Mouse (Mus musculus): ENCODE data around the gene Kdm8.

GRCm38 (mm10) chr7:125480518-125480917 is 36.0 kb downstream of the Kdm8 start:
- TF ChIP-seq POLR2A (IDR thresholded peaks at IDR 0.05; ENCODE audit: insufficient read length, low read depth) (no peak), MAX (IDR thresholded peaks at IDR 0.05; ENCODE audit: low read depth) (no peak), MYOG (IDR thresholded peaks at IDR 0.05; ENCODE audit: control insufficient read depth in 1 of 3, insufficient read depth in 1 of 3, insufficient read length in 2 of 3, low read depth in 2 of 3) (no peak)
